Mouse (Mus musculus) olfactory bulb, adult 2 months (tissue): ENCODE measurements at regions not wholly inside any gene's neighbourhood (a gene's known extent, or its start where the extent isn't known, plus 50 kb on each side); places are given as distances from the start of the nearest gene placed in this dataset.

ENCODE experiments used
- H3K27ac ChIP-seq: fragments of 200-500 bp; 2 replicates; pipeline ENCODE4 v1.5.1; 2012; ENCODE audit warnings: low read depth, low read length; ENCODE audit not compliant: insufficient read depth
- H3K4me1 ChIP-seq: fragments of 200-500 bp; 2 replicates; pipeline ENCODE4 v1.6.1; 2012; ENCODE audit warnings: low read length; ENCODE audit not compliant: control insufficient read depth, insufficient read depth
- H3K4me3 ChIP-seq: fragments of 200-500 bp; 2 replicates; pipeline ENCODE4 v1.5.1; 2012; ENCODE audit warnings: mild to moderate bottlenecking, low read depth, low read length, moderate library complexity; ENCODE audit not compliant: insufficient read depth
- CTCF ChIP-seq: fragments of 200-500 bp; IDR thresholded peaks from 2 replicates; pipeline ENCODE4 v1.5.1; 2012; ENCODE audit warnings: low read depth, mild to moderate bottlenecking, low read length, moderate library complexity; ENCODE audit not compliant: insufficient read depth
- POLR2A ChIP-seq: fragments of 200-500 bp; IDR thresholded peaks from 2 replicates; pipeline ENCODE4 v1.6.1; 2012; ENCODE audit warnings: mild to moderate bottlenecking, low read depth, low read length, moderate library complexity; ENCODE audit not compliant: insufficient read depth
- WGBS: fragments of 180-500 bp; shearing (Covaris S2); methylation state at CpG from one replicate; pipeline ENCODE4 v1.1.7; 2018; 5-methylcytosine and 5-hydroxymethylcytosine counted together

DNA sequence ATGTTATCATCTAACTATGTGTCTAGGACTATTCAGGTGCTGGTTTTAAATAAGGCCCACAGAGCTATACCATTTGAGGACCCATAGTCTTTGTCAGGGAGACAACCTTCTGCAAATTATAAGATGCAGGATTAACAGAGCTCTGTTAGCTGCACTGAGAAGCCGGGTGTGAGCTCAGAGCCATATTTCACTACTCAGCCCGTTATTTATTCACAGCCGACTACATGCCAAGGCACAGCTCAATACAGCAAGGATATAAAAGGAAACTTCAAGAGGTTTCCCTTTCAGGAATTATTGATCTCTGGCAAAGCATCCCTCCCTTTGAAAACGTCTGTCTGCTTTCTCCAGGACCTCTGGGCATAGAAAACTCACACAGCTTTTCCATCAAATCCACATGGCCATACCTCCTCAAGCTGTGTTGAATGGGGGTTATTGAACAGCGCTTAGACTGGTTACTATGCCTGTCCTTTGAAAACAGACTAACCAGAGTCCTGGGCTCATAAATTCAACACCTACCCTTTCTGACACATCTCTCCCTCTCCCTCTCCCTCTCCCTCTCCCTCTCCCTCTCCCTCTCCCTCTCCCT, 78.7 kb upstream of the Basp1 start:
- Histone ChIP-seq H3K4me1 (no peaks in the 10 kb centered on the region), H3K4me3 (no peak overlapping the region), H3K27ac (no peak overlapping the region)
- TF ChIP-seq POLR2A (no peak), CTCF (no peak)
- WGBS: 48% methylated on average over 5 of the region's 5 CpGs

DNA sequence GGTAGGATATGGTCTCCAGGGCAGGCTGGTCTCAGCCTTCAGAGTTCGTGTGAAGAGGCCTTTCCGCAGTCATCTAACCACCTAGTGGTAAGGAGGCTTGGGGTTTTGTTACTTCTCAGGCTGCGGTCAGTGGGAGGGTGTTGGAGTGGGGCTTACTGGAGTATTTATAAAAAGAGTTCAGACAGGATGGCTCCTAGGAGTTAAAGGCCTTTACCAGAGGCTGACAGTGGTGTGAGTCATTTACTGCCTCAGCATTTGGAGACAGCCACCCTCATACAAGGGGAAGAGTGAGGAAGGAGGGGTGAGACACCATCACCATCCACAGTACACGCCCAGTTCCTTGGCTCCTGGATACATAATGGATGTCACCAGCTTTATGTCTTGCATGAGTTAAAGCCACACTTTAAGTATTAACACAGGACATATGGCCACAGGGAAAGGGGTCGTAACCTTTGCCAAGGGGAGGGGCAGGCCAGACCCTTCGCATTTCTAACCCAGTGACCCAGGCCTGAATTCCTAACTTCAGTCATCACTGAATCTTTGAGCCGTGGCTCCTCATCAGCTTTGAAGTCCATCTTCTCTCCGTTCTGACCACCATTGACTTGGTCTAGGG, 81.2 kb upstream of the Basp1 start:
- no peak overlapping the region for H3K4me3 ChIP-seq
- WGBS: 87% methylated on average over 8 of the region's 8 CpGs
- H3K4me1 ChIP-seq: no peaks in the 10 kb centered on the region
- TF ChIP-seq POLR2A (no peak), CTCF (no peak)
- H3K27ac ChIP-seq: no peak overlapping the region

DNA sequence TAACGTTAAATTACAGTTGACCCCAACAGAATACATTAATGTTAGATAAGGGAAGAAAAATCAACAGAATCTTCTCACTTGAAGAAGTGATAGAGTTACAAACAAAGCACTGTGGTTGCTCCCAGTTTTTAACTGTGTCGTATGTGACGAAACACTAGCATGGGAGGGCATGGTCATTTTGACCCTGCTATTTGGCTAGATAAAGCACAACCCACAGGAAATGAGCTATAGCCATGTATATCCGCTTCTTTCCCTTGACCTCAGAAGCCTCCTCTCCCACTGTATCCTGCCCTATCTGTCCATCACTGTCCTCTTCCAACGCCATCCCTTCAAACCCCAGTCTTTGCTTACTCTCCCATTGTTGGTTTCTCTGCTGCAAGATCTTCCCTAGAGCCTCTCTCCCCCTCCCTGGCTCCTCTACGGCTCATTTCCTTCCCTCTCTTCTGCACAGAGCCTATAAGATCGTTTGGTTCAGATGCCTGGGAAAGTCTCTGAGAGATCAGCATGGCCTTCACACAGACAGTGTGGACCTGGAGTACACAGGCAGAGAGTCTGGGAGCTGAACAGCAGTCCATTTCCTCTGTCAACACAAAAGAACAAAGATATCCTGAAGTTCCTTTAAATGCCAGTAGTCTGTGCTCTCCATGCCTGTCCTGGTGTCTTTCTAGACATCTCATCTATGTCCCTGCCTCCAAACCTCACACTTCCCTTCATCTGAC, 82.5 kb upstream of the Basp1 start:
- TF ChIP-seq POLR2A (no peak), CTCF (no peak)
- Histone ChIP-seq H3K4me3 (no peak overlapping the region), H3K4me1 (no peaks in the 10 kb centered on the region), H3K27ac (no peak overlapping the region)
- 75% methylated on average over 7 of the region's 7 CpGs for WGBS

- no peak for TF ChIP-seq POLR2A
- WGBS: 35% methylated on average over 1 of the region's 1 CpGs
- H3K4me1 ChIP-seq: no peaks in the 10 kb centered on the region
- H3K27ac ChIP-seq: no peak overlapping the region
- no peak overlapping the region for H3K4me3 ChIP-seq
Measured at GRCm38 (mm10) chr15:25497743-25498142, 84.2 kb upstream of the Basp1 start.

DNA sequence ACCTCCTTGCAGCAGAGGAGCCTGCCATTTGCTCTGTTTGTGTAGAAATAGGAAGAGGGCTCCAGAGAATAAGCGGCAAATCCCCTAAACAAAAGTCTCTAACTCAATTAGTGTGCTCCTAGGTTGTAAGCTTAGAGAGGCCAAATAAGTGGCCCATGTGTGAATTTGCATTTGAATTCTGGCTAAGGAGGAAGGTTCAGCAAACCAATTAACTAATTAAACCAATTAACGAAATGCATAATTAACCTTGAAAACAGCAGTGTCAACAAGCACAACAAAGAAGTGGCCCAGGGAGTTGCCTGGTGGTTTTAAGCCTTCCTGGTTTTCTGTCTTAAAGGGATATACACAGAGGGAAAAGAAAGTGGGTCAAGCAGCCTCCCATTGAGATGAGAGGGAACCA, 84.9 kb upstream of the Basp1 start:
- Histone ChIP-seq H3K27ac (no peak overlapping the region), H3K4me3 (no peak overlapping the region), H3K4me1 (no peaks in the 10 kb centered on the region)
- TF ChIP-seq POLR2A: no peak
- TF ChIP-seq CTCF: no peak
- 19% methylated on average over 2 of the region's 2 CpGs for WGBS

GRCm38 (mm10) chr15:25502513-25502912, 88.9 kb upstream of the Basp1 start:
- Histone ChIP-seq H3K4me1 (no peaks in the 10 kb centered on the region), H3K27ac (no peak overlapping the region), H3K4me3 (no peak overlapping the region)
- 88% methylated on average over 5 of the region's 5 CpGs for WGBS
- TF ChIP-seq POLR2A (no peak), CTCF (no peak)

DNA sequence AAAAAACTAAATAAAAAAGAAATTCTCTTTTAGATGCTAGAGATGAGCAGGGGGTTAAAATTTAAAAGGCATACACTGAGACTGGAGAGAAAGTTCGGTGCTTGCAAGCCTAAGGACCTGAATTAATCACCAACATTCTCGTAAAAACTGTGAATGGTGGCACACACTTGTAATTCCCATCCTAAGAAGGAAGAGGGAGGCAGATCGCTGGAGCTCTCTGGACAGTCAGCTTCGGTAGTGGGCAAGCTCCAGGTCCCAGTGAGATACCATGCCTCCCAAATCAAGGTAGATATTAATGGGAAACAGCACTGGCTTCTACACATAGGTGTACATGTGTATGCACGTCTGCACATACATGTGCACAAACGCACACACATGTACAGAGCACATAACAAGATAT, 89.5 kb upstream of the Basp1 start:
- 52% methylated on average over 6 of the region's 6 CpGs for WGBS
- no peaks in the 10 kb centered on the region for H3K4me1 ChIP-seq
- TF ChIP-seq POLR2A: no peak
- no peak for TF ChIP-seq CTCF

DNA sequence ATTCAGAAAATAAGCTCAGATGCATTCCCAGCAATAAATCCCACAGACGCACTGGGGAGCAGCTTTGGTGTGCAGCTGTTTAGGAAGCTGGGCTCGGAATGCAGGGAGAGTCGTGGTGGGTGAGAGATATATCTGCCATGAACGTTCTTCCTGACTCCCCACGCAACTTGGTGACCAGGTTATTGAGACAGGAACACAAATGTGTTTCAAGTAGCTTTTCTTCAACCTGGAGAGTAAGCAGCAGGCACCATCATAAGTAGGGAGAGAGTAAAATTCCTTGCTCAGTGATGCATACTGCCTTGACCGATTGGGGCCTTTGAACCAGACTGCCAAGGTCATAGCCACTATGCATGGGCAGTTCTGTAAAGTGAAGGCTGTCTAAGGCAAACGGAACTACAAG, 95.6 kb upstream of the Basp1 start:
- 74% methylated on average over 7 of the region's 7 CpGs for WGBS
- Histone ChIP-seq H3K4me1 (no peaks in the 10 kb centered on the region), H3K4me3 (no peak overlapping the region), H3K27ac (no peak overlapping the region)
- TF ChIP-seq POLR2A (no peak), CTCF (no peak)

More for the DNA sequence above, 89.5 kb upstream of the Basp1 start:
- Histone ChIP-seq H3K4me3 (no peak overlapping the region), H3K27ac (no peak overlapping the region)

- Histone ChIP-seq H3K27ac (no peak overlapping the region), H3K4me1 (no peaks in the 10 kb centered on the region), H3K4me3 (no peak overlapping the region)
- 88% methylated on average over 8 of the region's 8 CpGs for WGBS
- TF ChIP-seq POLR2A (no peak), CTCF (no peak)
Measured at GRCm38 (mm10) chr15:25509584-25509983, 96.0 kb upstream of the Basp1 start.
